Mouse (Mus musculus): ENCODE data around the gene Pmpcb. TPM values are rescaled to one million over a fixed set of nuclear protein-coding genes. Genes with fewer than 3 reads are reported as not detected.

Pmpcb gene
- total RNA-seq, 2 experiments from 2014 or later: 90.8 to 122 TPM

DNA sequence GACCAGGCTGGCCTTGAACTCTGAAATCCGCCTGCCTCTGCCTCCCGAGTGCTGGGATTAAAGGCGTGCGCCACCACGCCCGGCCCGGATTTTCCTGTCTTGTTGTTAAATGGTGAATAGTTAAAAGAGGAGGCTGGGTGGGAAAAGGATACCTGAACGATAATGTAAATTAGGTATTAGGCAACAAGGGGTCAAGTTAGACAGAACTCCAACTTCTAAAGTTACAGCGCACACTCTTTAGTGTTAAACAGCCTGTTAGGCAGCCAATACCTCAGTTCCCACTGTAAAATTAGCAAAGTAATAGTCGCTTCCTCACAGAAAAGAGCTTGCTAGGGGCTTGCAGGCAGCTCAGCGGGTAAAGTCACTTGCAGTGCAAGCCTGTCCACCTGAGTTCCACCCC, 895 bp upstream of the Pmpcb start:
- TF ChIP-seq CTCF (IDR thresholded peaks at IDR 0.05): no peak
- no peak for DNase-seq
- intact Hi-C loops (cut with DNase I): loop anchor here (1.0 to 2.0 kb wide), 3 partner anchors 35 to 77 kb away; partner anchors contain the start of gene Napepld
- no peak overlapping the region for H3K27ac ChIP-seq
- H3K4me3 ChIP-seq: no peak overlapping the region

DNA sequence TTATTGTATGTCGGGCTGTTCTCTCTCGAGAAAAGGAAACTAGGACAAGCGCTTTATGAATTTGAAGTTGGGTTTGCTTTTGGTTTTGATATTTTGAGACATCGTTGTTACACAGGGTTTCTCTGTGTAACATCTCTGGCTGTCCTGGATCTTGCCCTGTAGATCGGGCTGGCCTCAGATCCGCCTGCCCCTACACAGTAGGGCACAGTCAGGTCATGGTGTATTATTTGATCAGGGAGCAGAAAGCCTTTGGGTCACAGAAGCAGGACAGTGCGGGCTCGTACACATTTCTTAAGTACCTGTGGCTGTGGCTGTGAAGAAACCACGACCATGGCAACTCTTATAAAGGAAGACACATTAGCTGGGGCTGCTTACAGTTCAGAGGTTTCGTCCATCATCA, 679 bp downstream of the Pmpcb start:
- intact Hi-C loops (cut with DNase I): loop anchor here (2.0 kb wide), 2 partner anchors 49 to 79 kb away; no protein-coding TSS in a partner anchor
- Histone ChIP-seq H3K4me3 (peak overlapping the region; percentile 92), H3K27ac (peak overlapping the region; percentile 95; the same call in 1 of the 2 replicates)
- no peak for TF ChIP-seq CTCF (IDR thresholded peaks at IDR 0.05)
- DNase-seq: no peak

DNA sequence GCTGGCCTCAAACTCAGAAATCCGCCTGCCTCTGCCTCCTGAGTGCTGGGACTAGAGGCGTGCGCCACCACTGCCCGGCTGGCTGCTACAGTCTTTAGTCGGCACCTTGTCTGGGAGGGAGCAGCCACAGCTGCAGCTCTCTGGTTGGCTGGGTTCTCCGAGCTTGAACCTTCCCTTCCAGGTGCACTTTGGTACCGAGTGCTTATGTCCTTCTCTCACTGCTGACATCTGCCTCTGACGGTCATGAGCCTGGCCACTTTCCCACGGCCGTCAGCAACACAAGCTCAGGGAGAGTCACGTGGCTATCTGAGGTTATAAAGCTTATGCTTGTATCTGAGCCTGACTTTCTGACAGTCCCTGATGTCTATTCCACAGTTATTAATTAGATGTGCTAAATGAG, 2.2 kb downstream of the Pmpcb start:
- no peak for TF ChIP-seq CTCF (IDR thresholded peaks at IDR 0.05)
- Histone ChIP-seq H3K27ac (no peak overlapping the region; the same call in 1 of the 2 replicates), H3K4me3 (no peak overlapping the region)
- DNase-seq: no peak
- intact Hi-C loops (cut with DNase I): no loop called here

DNA sequence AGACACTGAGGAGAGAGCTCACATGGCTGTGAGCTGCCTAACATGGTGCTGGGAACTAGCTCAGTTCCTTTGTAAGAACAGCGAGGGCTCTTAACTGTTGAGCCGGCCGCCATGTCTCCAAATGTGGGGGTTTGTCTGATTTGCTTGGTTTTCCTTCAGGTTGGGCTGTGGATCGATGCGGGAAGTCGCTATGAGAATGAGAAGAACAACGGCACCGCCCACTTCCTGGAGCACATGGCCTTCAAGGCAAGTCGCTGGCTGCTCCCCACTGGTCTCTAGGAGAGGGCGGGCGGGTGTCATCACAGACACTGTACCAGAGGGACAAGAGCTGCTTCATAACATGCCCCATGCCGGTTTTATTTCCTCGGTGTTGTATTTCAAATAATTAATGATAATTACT, 2.9 kb downstream of the Pmpcb start:
- no peak for DNase-seq
- intact Hi-C loops (cut with DNase I): no loop called here
- H3K4me3 ChIP-seq: no peak overlapping the region
- no peak for TF ChIP-seq CTCF (IDR thresholded peaks at IDR 0.05)
- H3K27ac ChIP-seq: no peak overlapping the region

DNA sequence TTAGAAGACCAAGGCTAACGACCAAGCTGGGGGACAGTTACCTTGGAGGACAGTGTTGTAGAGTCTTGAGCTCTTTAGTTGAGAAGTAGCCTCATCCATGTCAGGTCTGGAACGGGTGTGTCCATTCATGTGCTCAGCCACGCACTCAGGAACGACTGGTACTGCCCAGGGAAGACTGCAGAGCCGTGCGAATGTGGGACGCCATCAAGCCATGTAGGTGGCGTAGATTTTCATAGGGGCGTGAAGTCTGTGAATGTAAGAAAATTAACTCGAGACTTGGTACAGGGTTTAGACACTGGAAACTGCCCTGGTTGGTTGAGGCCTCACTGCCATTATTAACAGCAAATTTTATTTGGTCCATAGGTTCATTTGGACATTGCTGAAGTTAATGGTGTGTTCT, 6.7 kb downstream of the Pmpcb start:
- Histone ChIP-seq H3K4me3 (no peak overlapping the region), H3K27ac (no peak overlapping the region)
- TF ChIP-seq CTCF (IDR thresholded peaks at IDR 0.05): no peak
- intact Hi-C loops (cut with DNase I): no loop called here
- no peak for DNase-seq

DNA sequence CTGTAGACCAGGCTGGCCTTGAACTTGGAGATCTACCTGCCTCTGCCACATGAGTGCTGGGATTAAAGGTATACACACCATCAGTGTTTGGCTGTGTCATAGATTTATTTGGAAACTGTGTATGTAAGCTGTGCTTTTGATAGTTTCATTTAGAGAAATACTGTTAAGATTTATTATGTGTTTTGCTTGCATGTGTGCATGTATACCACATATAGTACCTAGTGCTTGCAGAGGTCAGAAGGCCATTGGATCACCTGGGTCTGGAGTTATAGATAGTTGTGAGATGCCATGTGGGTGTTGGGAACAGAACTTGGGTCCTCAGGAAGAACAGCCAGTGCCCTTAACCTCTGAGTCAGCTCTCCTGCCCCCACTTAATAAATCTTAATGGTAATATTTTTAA, 7.7 kb downstream of the Pmpcb start:
- H3K27ac ChIP-seq: no peak overlapping the region
- no peak for TF ChIP-seq CTCF (IDR thresholded peaks at IDR 0.05)
- H3K4me3 ChIP-seq: no peak overlapping the region
- DNase-seq: no peak
- intact Hi-C loops (cut with DNase I): no loop called here

DNA sequence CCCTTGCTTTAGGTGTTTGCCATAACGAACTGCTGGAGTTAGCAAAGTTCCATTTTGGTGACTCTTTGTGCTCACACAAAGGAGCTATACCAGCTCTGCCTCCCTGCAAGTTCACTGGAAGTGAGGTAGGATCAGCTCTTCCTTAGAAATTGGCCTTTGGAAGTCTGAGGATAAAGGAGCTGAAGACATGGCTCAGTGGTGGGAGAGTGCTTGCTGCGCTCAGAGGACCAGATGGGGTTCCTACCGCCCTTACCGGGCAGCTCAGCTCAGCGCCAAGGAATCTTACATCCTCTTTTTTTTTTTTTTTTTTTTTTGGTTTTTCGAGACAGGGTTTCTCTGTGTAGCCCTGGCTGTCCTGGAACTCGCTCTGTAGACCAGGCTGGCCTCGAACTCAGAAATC, 9.0 kb downstream of the Pmpcb start:
- no peak for TF ChIP-seq CTCF (IDR thresholded peaks at IDR 0.05)
- H3K27ac ChIP-seq: no peak overlapping the region
- intact Hi-C loops (cut with DNase I): no loop called here

DNA sequence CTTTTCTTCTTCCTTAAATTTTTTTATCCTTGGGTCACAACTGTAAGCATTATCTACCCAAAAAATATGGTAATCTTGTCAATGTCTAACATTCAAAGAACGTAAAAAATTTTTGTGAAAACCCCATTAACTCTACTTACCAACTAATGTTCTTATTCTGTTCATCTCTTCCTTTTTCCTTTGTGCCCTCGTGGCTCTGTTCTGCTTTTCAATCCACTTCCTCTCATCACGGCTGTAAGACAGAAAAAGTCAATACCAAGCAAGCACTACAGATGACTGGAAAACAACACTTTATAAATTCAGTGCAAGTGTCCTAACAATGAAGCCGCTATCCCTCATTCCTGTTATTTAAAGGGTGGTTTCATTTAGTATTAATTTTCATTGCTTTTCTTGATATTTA, 31.6 kb downstream of the Pmpcb start:
- TF ChIP-seq CTCF (IDR thresholded peaks at IDR 0.05): no peak
- no peak overlapping the region for H3K27ac ChIP-seq
- intact Hi-C loops (cut with DNase I): no loop called here
- H3K4me3 ChIP-seq: no peak overlapping the region
- DNase-seq: no peak

More for the DNA sequence above, 9.0 kb downstream of the Pmpcb start:
- H3K4me3 ChIP-seq: no peak overlapping the region
- no peak for DNase-seq

DNA sequence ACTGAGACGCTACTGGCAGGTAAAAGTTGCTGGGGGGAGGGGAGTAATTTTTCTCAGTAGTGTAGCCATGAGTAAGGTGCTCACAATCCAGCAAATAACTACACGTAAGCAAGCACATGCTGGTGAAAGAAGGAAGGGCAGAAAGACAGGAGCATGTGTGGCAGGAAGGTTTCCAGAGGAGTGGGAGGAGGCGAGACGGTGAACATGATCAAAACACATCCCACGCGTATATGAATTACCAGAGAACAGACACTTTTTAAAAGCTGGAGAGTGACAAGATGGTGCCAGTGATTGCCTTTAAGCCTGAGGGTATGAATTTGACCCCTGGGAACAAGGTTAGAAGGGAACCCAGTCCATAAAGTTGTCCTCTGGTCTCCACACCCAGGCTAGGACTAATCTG, 32.9 kb downstream of the Pmpcb start:
- intact Hi-C loops (cut with DNase I): no loop called here
- no peak overlapping the region for H3K4me3 ChIP-seq
- TF ChIP-seq CTCF (IDR thresholded peaks at IDR 0.05): no peak
- no peak for DNase-seq
- no peak overlapping the region for H3K27ac ChIP-seq

DNA sequence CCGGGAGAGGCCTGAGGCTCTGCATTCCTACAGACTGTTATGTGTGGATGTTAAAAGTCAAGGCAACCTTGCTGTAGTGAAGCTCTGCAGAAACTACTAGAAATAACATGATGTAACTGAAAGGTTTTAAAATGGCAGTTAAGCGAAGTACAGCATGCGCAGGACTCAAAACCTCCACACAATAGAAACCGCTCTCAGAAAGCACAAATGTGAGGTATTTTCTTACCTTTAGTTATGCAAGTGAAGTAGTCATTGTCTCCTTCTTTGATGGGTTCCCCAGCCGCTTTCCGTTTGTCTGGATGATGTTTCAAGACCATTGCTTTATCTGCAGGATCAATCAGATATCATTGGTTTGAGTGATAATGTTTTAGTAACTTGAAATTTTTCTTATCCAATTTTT, 39.5 kb downstream of the Pmpcb start:
- intact Hi-C loops (cut with DNase I): no loop called here
- no peak for DNase-seq

DNA sequence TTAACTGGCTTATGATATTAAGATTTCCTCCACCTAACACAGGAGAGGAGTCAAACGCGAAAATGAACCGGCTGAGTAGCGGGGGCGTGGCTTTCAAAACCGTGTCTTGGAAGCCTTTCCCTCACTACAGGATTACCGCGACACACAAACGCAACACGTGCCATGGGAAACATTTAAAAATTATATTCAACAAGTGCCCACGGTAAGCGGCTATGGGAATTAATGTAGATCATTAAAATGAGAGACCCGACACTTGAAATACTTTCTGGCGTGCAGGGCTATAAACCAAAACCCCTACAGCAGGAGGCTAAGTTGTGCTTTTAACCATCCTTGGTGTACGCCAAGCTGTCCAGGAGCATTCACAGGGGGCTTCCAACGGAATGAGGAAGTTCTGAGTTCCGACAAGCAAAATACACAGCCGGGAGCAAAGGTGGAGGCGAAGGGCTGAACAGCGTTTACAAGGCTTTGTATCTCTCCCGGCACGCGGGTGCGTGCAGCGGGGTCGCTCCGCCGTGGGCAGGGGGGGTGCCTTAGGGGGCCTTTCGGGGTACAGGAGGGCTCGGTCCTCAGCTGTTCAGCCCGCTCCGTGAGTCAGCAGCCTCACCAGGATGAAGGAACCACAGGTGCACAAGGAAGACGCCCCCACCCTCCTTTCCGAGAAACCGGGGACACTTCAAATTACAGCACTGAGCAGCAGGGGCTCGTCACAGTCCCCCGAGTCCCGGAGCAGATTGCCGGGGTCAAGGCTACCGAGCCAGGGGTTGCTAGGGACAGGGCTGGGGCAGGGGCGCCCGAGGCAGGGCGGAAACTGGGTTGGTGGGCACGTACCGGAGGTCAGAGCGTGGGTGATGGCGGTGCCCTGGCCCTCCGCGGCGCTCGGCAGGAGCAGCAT, 47.5 kb downstream of the Pmpcb start:
- peak overlapping the region; percentile 84 for H3K4me3 ChIP-seq
- DNase-seq: peak; percentile 24
- peak overlapping the region; percentile 91 for H3K27ac ChIP-seq
- TF ChIP-seq CTCF (IDR thresholded peaks at IDR 0.05): no peak
- intact Hi-C loops (cut with DNase I): no loop called here

More for the DNA sequence above, 39.5 kb downstream of the Pmpcb start:
- Histone ChIP-seq H3K27ac (no peak overlapping the region), H3K4me3 (no peak overlapping the region)
- no peak for TF ChIP-seq CTCF (IDR thresholded peaks at IDR 0.05)

DNA sequence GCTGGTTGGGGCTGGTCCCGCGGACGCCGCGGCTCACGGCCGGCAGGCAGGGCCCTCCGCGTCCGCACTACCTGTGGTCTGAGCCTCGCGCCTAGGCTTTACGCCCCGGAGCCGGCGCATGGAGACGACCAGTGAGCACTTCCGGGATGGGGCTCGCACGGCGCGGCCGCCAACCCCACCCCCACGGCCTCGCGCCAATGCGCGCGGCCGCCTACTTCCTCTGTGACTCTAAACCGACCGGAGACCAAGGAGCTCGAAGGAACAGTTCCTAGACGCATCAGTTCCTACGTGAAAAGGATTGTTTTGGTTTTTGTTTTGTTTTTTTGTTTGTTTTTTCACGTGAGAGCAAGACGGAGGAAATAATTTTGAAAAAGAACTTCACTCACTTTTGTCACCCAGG, 48.1 kb downstream of the Pmpcb start, which contains the start of the genes Dnajc2 and Psmc2:
Dnajc2 (minus strand) TSS at position 199 of the 400 bp plus-strand sequence.
Psmc2 (plus strand) TSS at position 231 of the 400 bp plus-strand sequence.
- no peak for TF ChIP-seq CTCF (IDR thresholded peaks at IDR 0.05)
- peak; percentile 94 for DNase-seq
- intact Hi-C loops (cut with DNase I): no loop called here
- H3K27ac ChIP-seq: peak within 1 kb of the TSS; percentile 91
- H3K4me3 ChIP-seq: peak within 1 kb of the TSS; percentile 84

DNA sequence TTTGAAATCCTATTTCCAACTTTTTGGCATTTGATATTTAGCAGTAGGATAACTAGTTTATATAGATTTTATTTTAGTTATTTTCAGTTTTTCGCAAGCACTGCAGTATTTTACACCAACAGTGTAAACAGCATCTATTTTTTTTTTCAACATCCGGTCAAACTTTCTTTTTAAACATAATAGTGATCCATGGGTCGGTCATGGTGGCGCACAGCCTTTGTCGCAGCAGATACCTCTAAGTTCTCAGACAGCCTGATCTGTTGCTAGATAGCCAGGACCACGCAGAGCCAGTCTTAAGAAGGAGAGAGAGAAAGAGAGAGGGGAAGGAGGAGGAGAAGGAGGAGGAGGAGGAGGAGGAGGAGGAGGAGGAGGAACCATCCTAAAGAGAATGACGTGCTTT, 48.8 kb downstream of the Pmpcb start:
- Histone ChIP-seq H3K27ac (peak overlapping the region; percentile 91), H3K4me3 (peak overlapping the region; percentile 84)
- DNase-seq: no peak
- intact Hi-C loops (cut with DNase I): loop anchor here (2.0 kb wide), 1 partner anchor 49 kb away; the partner anchor contains the start of gene Pmpcb
- TF ChIP-seq CTCF (IDR thresholded peaks at IDR 0.05): no peak
